Comparison of ENCODE assay signal across 10 mouse cellular contexts in genomic region chr16:88823736-88824135, GRCm38 (mm10). TPM values are rescaled to one million over a fixed set of nuclear protein-coding genes. Genes with fewer than 3 reads are reported as not detected.
DNase-seq lines count a peak whose midpoint lies in the region; ATAC-seq lines count a peak whose summit lies in the region.
"Had no signal": no experiment of that assay in that cellular context is flagged by ENCODE, and none has a peak within 500 bp of the region (broad histone marks: within the 10 kb centered on the region; RNA-seq: fewer than 3 reads in every experiment).

No protein-coding gene starts in this region.

- H3K4me3 ChIP-seq in embryonic facial prominence, embryonic 14.5 days (ENCODE audit: low read depth, low read length), result no peak overlapping the region

- no peak for ATAC-seq in embryonic facial prominence, embryonic 14.5 days (ENCODE audit: low read depth)

- H3K9ac ChIP-seq in embryonic facial prominence, embryonic 14.5 days (ENCODE audit: low read depth, low read length), result no peak overlapping the region

- H3K9me3 ChIP-seq in embryonic facial prominence, embryonic 14.5 days (ENCODE audit: control insufficient read depth, low read length), result no peaks in the 10 kb centered on the region

- H3K36me3 ChIP-seq in embryonic facial prominence, embryonic 14.5 days (ENCODE audit: control insufficient read depth, insufficient read depth, low read length), result no peaks in the 10 kb centered on the region

- 78% methylated on average over 3 of the region's 3 CpGs for WGBS in embryonic facial prominence, embryonic 14.5 days

- no peak overlapping the region for H3K27ac ChIP-seq in embryonic facial prominence, embryonic 14.5 days (replicated peaks; ENCODE audit: low read depth, low read length)

- no peaks in the 10 kb centered on the region for H3K4me1 ChIP-seq in embryonic facial prominence, embryonic 14.5 days (ENCODE audit: control insufficient read depth, insufficient read depth, low read length)

- H3K27me3 ChIP-seq in embryonic facial prominence, embryonic 14.5 days (replicated peaks; ENCODE audit: control insufficient read depth, insufficient read depth, low read length), result no peaks in the 10 kb centered on the region

- no peak overlapping the region for H3K4me2 ChIP-seq in embryonic facial prominence, embryonic 14.5 days (ENCODE audit: low read depth, low read length)

- DNase-seq in cerebellum, adult 18-20 months, result peak; percentile 4 to 13
- DNase-seq in cerebellum, postnatal 25 days, result no peak
- DNase-seq in layer of hippocampus, adult 11-12 months (ENCODE audit: low spot score), result peak; percentile 8
- no peak for DNase-seq in layer of hippocampus, postnatal 25 days (ENCODE audit: extremely low spot score in 1 of 2, low spot score in 1 of 2)
- peak; percentile 11 for DNase-seq in A20 (ENCODE audit: low read depth, low spot score)
- peak; percentile 15 for DNase-seq in embryonic facial prominence, embryonic 14.5 days (ENCODE audit: low spot score)
- DNase-seq in urinary bladder, postnatal 4 days (ENCODE audit: low spot score in 2 of 2), result no peak
- DNase-seq in spleen, postnatal 10 days (ENCODE audit: low spot score in 2 of 2), result no peak

RNA-seq across cellular contexts. Expression of gene Krtap14, which starts 2.2 kb away (rescaled TPM):
- total RNA-seq in layer of hippocampus, postnatal 25 days (2021), result not detected
- polyA plus RNA-seq in embryonic facial prominence, embryonic 14.5 days (2014; fragmentation: Nextera tagmentation; extraction: Ambion mirVana), result not detected in 2 replicates
- polyA plus RNA-seq: intestine, embryonic 14.5 days; stomach, embryonic 16.5 days had no signal

RNA-seq across cellular contexts. Expression of gene Krtap15, which starts 3.7 kb away (rescaled TPM):
- total RNA-seq in layer of hippocampus, postnatal 25 days (2021), result not detected
- not detected in 2 replicates for polyA plus RNA-seq in embryonic facial prominence, embryonic 14.5 days (2014; fragmentation: Nextera tagmentation; extraction: Ambion mirVana)
- polyA plus RNA-seq: intestine, embryonic 14.5 days; stomach, embryonic 16.5 days had no signal

RNA-seq across cellular contexts. Expression of gene Gm20741, which starts 11.7 kb away (rescaled TPM):
- not detected for total RNA-seq in layer of hippocampus, postnatal 25 days (2021)
- not detected in 2 replicates for polyA plus RNA-seq in embryonic facial prominence, embryonic 14.5 days (2014; fragmentation: Nextera tagmentation; extraction: Ambion mirVana)
- polyA plus RNA-seq: intestine, embryonic 14.5 days; stomach, embryonic 16.5 days had no signal

RNA-seq across cellular contexts. Expression of gene Krtap19-1, which starts 45.5 kb away (rescaled TPM):
- total RNA-seq in layer of hippocampus, postnatal 25 days (2021), result not detected
- not detected in 2 replicates for polyA plus RNA-seq in embryonic facial prominence, embryonic 14.5 days (2014; fragmentation: Nextera tagmentation; extraction: Ambion mirVana)
- polyA plus RNA-seq: intestine, embryonic 14.5 days; stomach, embryonic 16.5 days had no signal

RNA-seq across cellular contexts. Expression of gene Gm5965, which starts 46.0 kb away (rescaled TPM):
- total RNA-seq in layer of hippocampus, postnatal 25 days (2021), result not detected
- not detected in 2 replicates for polyA plus RNA-seq in embryonic facial prominence, embryonic 14.5 days (2014; fragmentation: Nextera tagmentation; extraction: Ambion mirVana)
- polyA plus RNA-seq: intestine, embryonic 14.5 days; stomach, embryonic 16.5 days had no signal

Comparison
In these comparisons a context has a peak if more than half of its experiments do, and no peak if none do; other contexts are left out.
1. DNase-seq: peak in cerebellum, adult 18-20 months (2 of 2), layer of hippocampus, adult 11-12 months (single experiment), A20 (single experiment) and embryonic facial prominence, embryonic 14.5 days (single experiment); none in cerebellum, postnatal 25 days (0 of 2), layer of hippocampus, postnatal 25 days (0 of 2), urinary bladder, postnatal 4 days (0 of 2) and spleen, postnatal 10 days (0 of 2).